Mouse (Mus musculus) erythroblast, embryonic 14.5 days (primary cell): ENCODE data around the gene Agrp. TPM values are rescaled to one million over a fixed set of nuclear protein-coding genes. Genes with fewer than 3 reads are reported as not detected.

ENCODE experiments used
- H3K27me3 ChIP-seq: 2 replicates; pipeline ENCODE4 v1.6.1; 2012; ENCODE audit warnings: inconsistent platforms; ENCODE audit not compliant: control insufficient read depth
- H3K36me3 ChIP-seq: 2 replicates; pipeline ENCODE4 v1.6.1; 2012; ENCODE audit warnings: mild to moderate bottlenecking, inconsistent platforms; ENCODE audit not compliant: control insufficient read depth
- H3K4me1 ChIP-seq: 2 replicates; pipeline ENCODE4 v1.6.1; 2012; ENCODE audit warnings: inconsistent platforms; ENCODE audit not compliant: control insufficient read depth
- H3K4me3 ChIP-seq: replicated peaks from 2 replicates; pipeline ENCODE3; 2012; ENCODE audit warnings: moderate library complexity, mild to moderate bottlenecking, inconsistent platforms
- H3K9me3 ChIP-seq: 2 replicates; pipeline ENCODE4 v1.6.1; 2012; ENCODE audit warnings: low read length, inconsistent platforms, mixed read lengths; ENCODE audit not compliant: control insufficient read depth
- GATA1 ChIP-seq: IDR thresholded peaks from 2 replicates; pipeline ENCODE4 v1.6.1; 2012; ENCODE audit warnings: low read length, inconsistent platforms, mixed read lengths
- TAL1 ChIP-seq: IDR thresholded peaks from 3 replicates; pipeline ENCODE4 v1.6.1; 2012; ENCODE audit warnings: low read length, inconsistent platforms, mixed read lengths
- polyA plus RNA-seq: library from polyadenylated mRNA; stranded (reverse); fragments of >175 nt; gene quantifications from 2 replicates; pipeline ENCODE4 v1.2.3, GENCODE M21; 2012

The Agrp gene
- polyA plus RNA-seq, 1 experiment = not detected

DNA sequence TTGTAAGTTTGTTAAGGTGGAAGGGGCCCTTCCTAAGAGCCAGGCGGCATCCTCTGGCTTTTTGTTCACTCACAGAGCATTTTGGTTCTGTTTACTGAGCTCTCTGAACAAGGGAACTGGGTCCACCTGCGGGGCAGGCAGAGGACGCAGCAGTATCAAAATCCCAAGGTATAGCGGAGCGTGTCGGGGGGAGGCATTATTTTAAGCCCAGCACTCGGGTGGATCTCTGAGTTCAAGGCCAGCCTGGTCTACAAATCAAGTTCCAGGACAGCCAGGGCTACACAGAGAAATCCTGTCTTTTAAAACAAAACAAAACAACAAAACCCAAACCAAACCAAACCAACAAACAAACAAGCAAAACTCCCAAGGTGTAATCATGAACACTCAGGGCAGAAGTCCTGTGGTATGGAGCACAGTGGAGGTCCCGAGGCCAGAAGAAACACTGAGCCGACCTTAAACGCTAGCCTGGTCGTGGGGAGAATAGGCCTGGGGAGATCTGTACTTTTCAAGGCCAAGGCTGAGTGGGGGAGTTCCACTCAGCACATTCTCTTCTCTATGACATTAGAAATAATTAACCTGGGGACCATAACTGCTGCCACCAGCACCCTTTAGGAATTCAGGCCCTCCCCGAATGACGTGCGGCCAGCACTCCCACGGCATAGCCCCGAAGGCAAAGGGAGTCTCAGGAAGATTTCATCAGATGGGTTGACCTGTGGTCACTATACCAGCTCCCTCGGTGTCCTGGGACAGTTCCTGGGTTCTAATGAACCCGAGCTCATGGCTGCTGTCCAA, 42.5 kb downstream of the Agrp start:
- no peak for TF ChIP-seq TAL1
- TF ChIP-seq GATA1 = no peak
- Histone ChIP-seq H3K27me3 (peaks cover 31% of the 10 kb centered on the region), H3K4me1 (peaks cover 13% of the 10 kb centered on the region), H3K36me3 (no peaks in the 10 kb centered on the region), H3K9me3 (peaks cover 5% of the 10 kb centered on the region; the same call in 1 of the 2 replicates), H3K4me3 (no peak overlapping the region)

- TF ChIP-seq TAL1 (no peak), GATA1 (no peak)
- peaks cover 13% of the 10 kb centered on the region for H3K4me1 ChIP-seq
- no peak overlapping the region for H3K4me3 ChIP-seq
- no peaks in the 10 kb centered on the region for H3K36me3 ChIP-seq
- peaks cover 31% of the 10 kb centered on the region for H3K27me3 ChIP-seq
- H3K9me3 ChIP-seq = peaks cover 5% of the 10 kb centered on the region; the same call in 1 of the 2 replicates
These were observed 43.3 kb downstream of the Agrp start for GRCm38 (mm10) chr8:105593859-105594258.

DNA sequence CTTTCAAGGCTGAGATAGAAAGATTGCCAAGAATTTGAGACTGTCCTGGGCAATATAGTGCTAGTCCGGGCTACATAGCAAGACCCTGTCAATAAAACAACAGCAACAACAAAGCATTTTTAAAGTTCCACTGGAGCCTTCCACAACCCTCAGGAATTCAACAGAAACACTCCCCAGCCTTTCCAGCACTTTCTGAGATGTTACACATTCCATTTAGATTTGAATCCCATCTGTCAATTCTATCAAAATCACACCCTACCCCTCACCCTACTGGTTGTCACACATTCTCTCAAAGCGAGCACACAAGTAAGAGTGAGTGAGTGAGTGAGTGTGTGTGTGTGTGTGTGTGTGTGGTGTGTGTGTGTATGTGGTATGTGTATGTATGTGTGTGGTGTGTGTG, 44.8 kb downstream of the Agrp start:
- Histone ChIP-seq H3K4me1 (peaks cover 13% of the 10 kb centered on the region), H3K4me3 (no peak overlapping the region), H3K9me3 (peaks cover 5% of the 10 kb centered on the region; the same call in 1 of the 2 replicates), H3K27me3 (peaks cover 36% of the 10 kb centered on the region), H3K36me3 (no peaks in the 10 kb centered on the region)
- no peak for TF ChIP-seq TAL1
- TF ChIP-seq GATA1 = no peak

- Histone ChIP-seq H3K36me3 (no peaks in the 10 kb centered on the region), H3K4me1 (peaks cover 3% of the 10 kb centered on the region; the same call in 1 of the 2 replicates), H3K9me3 (no peaks in the 10 kb centered on the region), H3K27me3 (no peaks in the 10 kb centered on the region), H3K4me3 (no peak overlapping the region)
- TF ChIP-seq TAL1 (no peak), GATA1 (no peak)
These were observed 57.5 kb downstream of the Agrp start for GRCm38 (mm10) chr8:105579719-105580118.

GRCm38 (mm10) chr8:105575538-105575937, 61.7 kb downstream of the Agrp start:
- TF ChIP-seq TAL1 (no peak), GATA1 (no peak)
- Histone ChIP-seq H3K4me1 (peaks cover 3% of the 10 kb centered on the region; the same call in 1 of the 2 replicates), H3K4me3 (no peak overlapping the region)

GRCm38 (mm10) chr8:105574741-105575140, 62.5 kb downstream of the Agrp start:
- TF ChIP-seq GATA1 (no peak), TAL1 (no peak)
- Histone ChIP-seq H3K4me3 (no peak overlapping the region), H3K4me1 (peaks cover 3% of the 10 kb centered on the region; the same call in 1 of the 2 replicates), H3K27me3 (no peaks in the 10 kb centered on the region), H3K36me3 (no peaks in the 10 kb centered on the region), H3K9me3 (no peaks in the 10 kb centered on the region)

More at GRCm38 (mm10) chr8:105575538-105575937, 61.7 kb downstream of the Agrp start:
- H3K36me3 ChIP-seq = no peaks in the 10 kb centered on the region
- no peaks in the 10 kb centered on the region for H3K27me3 ChIP-seq
- no peaks in the 10 kb centered on the region for H3K9me3 ChIP-seq

GRCm38 (mm10) chr8:105573427-105573826, 63.8 kb downstream of the Agrp start:
- TF ChIP-seq GATA1 = no peak
- TF ChIP-seq TAL1 = no peak
- H3K9me3 ChIP-seq = no peaks in the 10 kb centered on the region

GRCm38 (mm10) chr8:105571810-105572209, 65.4 kb downstream of the Agrp start:
- Histone ChIP-seq H3K9me3 (no peaks in the 10 kb centered on the region), H3K4me3 (no peak overlapping the region), H3K36me3 (no peaks in the 10 kb centered on the region), H3K27me3 (no peaks in the 10 kb centered on the region), H3K4me1 (peaks cover 7% of the 10 kb centered on the region)
- no peak for TF ChIP-seq GATA1
- TF ChIP-seq TAL1 = no peak

More at GRCm38 (mm10) chr8:105573427-105573826, 63.8 kb downstream of the Agrp start:
- H3K4me1 ChIP-seq = no peaks in the 10 kb centered on the region
- H3K27me3 ChIP-seq = no peaks in the 10 kb centered on the region
- H3K36me3 ChIP-seq = no peaks in the 10 kb centered on the region
- no peak overlapping the region for H3K4me3 ChIP-seq

- Histone ChIP-seq H3K9me3 (no peaks in the 10 kb centered on the region), H3K36me3 (peaks cover 17% of the 10 kb centered on the region), H3K4me1 (peaks cover 48% of the 10 kb centered on the region), H3K27me3 (no peaks in the 10 kb centered on the region), H3K4me3 (peak overlapping the region; percentile 92)
- no peak for TF ChIP-seq GATA1
- TF ChIP-seq TAL1 = no peak
These were observed 70.2 kb downstream of the Agrp start for GRCm38 (mm10) chr8:105566703-105567595.
